Mouse (Mus musculus): ENCODE measurements at regions not wholly inside any gene's neighbourhood (a gene's known extent, or its start where the extent isn't known, plus 50 kb on each side); places are given as distances from the start of the nearest gene placed in this dataset.
"Not testable (repeated sequence)": the region's sequence is repeated elsewhere in the genome, so short reads cannot be mapped to it uniquely, and the experiment has no call there.

GRCm38 (mm10) chr14:52720640-52721039 lies 225.1 kb upstream of the Olfr1507 start:
- DNase-seq (ENCODE audit: low read depth, low spot score) = no peak

GRCm38 (mm10) chr14:52700851-52701250 lies 205.3 kb upstream of the Olfr1507 start:
- not testable (repeated sequence) for DNase-seq (ENCODE audit: low read depth, low spot score)

GRCm38 (mm10) chr14:52683636-52684035 lies 188.1 kb upstream of the Olfr1507 start:
- DNase-seq (ENCODE audit: low read depth, low spot score) = not testable (repeated sequence)

DNA sequence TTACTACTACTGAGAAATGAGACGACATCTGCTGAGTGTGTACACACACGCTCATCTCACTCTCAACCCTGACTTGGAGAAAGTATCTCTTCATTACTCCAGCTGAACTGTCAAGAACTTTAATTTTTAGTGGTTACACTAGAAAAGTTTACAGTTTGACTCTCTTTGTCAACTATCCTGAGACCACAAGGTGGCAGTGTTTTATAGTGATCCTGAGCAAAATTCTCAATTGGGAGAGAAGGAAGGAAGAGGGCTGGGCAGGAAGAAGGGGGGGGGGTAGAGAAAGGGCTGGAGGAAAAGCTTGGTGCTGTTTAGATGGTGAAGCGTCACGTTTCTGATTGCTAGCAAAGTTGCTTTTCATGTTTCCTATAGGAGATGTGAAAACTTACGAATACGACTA lies 158.8 kb upstream of the Olfr1507 start:
- DNase-seq (ENCODE audit: low read depth, low spot score) = no peak

DNA sequence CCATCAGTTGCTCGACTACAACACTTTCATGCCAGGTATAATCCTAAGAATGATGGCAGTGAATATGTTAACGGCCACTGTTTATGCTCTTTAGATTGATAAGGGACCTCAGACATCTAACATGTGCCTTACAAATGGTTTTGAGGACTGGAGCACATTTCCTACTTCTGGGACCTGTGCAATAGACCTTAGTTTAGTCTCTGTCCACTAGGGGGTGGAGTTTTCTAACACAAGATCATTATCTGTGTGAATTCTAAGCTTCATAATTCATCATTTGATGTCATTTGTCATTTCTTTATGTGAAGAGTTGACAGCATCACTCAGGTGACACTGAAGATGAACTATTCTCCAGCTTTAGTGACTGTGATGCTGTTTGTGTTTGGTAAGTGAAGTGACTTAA lies 142.6 kb upstream of the Olfr1507 start:
- DNase-seq (ENCODE audit: low read depth, low spot score) = no peak

DNA sequence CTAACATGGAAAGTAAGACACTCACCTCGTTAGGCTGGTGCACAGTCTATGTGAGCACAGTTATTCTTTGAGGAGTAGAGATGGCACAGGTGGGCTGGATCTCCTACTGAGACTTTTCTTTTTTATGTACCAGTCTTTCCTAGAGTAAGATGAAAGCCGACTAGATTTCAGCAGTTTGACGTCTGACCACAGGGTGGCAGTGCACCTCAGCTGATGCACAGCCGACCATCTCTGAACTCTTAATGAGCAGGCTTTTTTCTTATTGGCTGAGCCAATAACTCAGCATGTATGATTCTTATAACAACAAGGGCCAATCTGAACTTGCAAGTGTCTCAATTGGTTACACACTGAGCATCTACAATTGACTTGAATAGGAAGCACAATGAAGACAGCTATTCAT lies 126.6 kb upstream of the Olfr1507 start:
- DNase-seq (ENCODE audit: low read depth, low spot score) = no peak

DNA sequence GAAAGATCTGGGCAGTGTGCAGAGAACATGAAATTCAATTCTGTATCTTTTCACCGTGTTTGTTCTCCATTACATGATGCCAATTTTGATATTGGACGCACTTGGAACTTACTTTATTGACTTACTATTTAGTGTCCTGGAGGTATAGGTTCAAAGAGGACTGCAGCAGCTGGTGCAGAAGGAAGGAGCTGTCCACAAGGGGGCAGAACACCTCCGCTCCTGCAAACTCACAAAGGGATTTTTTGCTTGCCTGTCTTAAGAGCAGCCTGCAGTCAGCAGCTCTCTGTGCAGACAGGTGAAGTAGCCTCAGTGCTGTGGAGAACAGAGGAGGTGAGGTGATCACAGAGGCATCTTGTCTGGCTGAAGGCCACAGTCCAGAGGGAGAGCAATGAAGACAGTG lies 84.8 kb upstream of the Olfr1507 start:
- DNase-seq (ENCODE audit: low read depth, low spot score) = no peak

DNA sequence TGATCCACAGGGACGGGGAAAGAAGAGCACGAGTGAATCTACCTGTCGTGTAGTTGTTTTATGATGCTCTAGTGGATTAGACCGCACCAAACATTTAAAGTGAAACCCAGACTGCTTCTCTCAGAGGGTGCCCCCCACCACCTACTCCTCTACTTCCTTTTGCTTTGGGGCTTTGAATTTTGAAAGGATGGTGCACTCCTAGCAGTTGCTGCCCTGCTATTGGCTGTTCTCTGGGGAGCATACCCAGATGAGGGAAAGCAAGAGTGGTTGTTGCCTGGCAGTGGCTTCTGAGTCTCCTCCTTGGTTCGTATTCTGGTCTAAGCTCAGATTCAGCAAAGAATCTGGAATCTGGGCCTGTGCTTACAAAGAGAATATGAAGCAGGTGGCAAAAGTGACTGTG lies 71.4 kb upstream of the Olfr1507 start:
- no peak for DNase-seq (ENCODE audit: low read depth, low spot score)

GRCm38 (mm10) chr14:52565606-52566005 lies 70.1 kb upstream of the Olfr1507 start:
- no peak for DNase-seq (ENCODE audit: low read depth, low spot score)

DNA sequence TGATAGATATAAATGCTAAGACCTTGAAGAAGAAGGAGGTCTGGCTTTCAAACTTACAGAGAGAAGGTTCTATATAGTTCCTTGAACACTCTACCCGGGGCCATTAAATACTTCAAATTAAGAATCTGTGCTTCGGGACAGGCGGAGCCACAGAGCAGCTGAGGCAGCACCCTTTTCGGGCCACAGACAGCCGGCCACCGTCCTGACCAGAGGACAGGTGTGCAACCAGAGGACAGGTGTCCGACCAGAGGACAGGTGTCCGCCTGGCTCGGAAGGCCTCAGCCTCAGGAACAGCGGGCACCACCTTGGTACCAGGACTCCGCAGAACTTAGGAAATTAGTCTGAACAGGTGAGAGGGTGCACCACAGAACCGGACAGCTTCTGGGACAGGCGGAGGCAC lies 60.8 kb upstream of the Olfr1507 start:
- not testable (repeated sequence) for DNase-seq (ENCODE audit: low read depth, low spot score)

DNA sequence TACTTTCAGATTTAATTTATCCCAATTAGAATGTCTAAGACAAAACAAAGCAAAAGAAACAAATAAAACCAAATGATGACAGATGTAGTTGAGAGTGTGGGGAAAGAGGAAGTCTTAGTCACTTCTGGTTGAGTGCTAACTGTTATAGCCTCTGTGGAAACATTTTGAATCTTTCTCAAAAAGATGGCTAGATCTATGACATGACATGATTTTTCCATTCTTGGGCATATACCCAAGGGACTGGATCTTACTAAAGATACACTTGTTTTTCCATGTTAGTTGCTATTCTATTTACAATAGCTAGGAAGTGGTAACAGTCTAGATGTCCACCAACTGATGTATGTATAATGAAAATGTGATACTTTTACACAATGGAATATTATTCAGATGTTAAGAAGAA lies 57.9 kb upstream of the Olfr1507 start:
- no peak for DNase-seq (ENCODE audit: low read depth, low spot score)

GRCm38 (mm10) chr14:52547933-52548332 lies 52.4 kb upstream of the Olfr1507 start:
- no peak for DNase-seq (ENCODE audit: low read depth, low spot score)
